18 mouse cellular contexts compared by ENCODE assay signal in the genomic region with DNA sequence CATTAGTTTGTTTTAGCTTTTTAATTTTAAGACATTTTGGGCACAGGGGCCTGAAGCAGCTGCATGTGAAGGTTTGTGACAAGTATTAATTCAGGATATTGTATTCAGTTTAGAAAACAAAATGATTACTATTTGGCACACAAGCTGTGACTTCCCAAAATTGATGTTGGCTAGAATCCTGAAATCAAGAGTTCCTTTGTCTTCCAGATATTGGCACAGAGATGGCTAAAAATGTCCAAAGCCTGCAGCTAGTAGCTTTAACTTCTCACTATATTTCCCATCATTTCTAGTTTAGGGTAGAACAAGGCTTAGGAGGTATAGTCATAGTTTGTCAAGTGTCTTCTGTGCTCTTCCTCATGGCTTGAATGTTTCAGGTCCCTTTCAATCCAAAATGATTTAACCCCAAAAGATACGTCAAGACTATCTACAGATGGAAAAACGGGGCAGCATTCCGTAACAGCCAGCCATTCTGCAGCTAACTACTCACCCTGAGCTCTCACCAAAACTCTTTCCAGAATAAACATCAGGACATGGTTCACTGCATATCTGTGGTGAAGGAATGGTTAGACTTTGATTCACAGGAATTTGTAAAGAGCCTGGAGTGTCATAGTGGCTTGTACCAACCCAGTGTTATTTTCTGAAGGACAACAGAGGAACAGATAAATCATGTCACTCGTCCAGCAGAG.
A peak's percentile ranks its signal among the peaks of the same experiment; 100 is the strongest.
DNase-seq lines count a peak whose midpoint lies in the region; ATAC-seq and TF ChIP-seq lines count a peak whose summit lies in the region.
"Had no signal": no experiment of that assay in that cellular context is flagged by ENCODE, and none has a peak within 500 bp of the region (broad histone marks: within the 10 kb centered on the region; RNA-seq: fewer than 3 reads in every experiment).

No protein-coding gene starts in this region.

- H3K27ac ChIP-seq in heart, adult 2 months = peak overlapping the region; percentile 30
- H3K27ac ChIP-seq in kidney, embryonic 16.5 days (ENCODE audit: low read length) = no peak overlapping the region
- H3K27ac ChIP-seq: embryonic facial prominence, embryonic 10.5 days; forebrain, embryonic 13.5 days; liver, embryonic 15.5 days had no signal

- H3K4me3 ChIP-seq in heart, adult 2 months = no peak overlapping the region
- H3K4me3 ChIP-seq in kidney, embryonic 16.5 days (ENCODE audit: low read length) = no peak overlapping the region
- H3K4me3 ChIP-seq: embryonic facial prominence, embryonic 10.5 days; forebrain, embryonic 13.5 days; liver, embryonic 15.5 days had no signal

- no peaks in the 10 kb centered on the region for H3K9me3 ChIP-seq in kidney, embryonic 16.5 days (ENCODE audit: low read length)
- H3K9me3 ChIP-seq: embryonic facial prominence, embryonic 10.5 days; forebrain, embryonic 13.5 days; liver, embryonic 15.5 days had no signal

- WGBS in heart, adult 2 months = 61% methylated on average over 4 of the region's 4 CpGs
- 62% methylated on average over 4 of the region's 4 CpGs for WGBS in kidney, embryonic 16.5 days

- peaks cover 4% of the 10 kb centered on the region for H3K79me2 ChIP-seq in heart, adult 2 months (replicated peaks; ENCODE audit: control insufficient read depth, insufficient read depth, low read length)

- no peak overlapping the region for H3K4me2 ChIP-seq in kidney, embryonic 16.5 days (replicated peaks; ENCODE audit: low read depth, low read length)
- H3K4me2 ChIP-seq: forebrain, embryonic 13.5 days; liver, embryonic 15.5 days had no signal

- peaks cover 42% of the 10 kb centered on the region for H3K36me3 ChIP-seq in heart, adult 2 months (ENCODE audit: control insufficient read depth, insufficient read depth, low read length)
- H3K36me3 ChIP-seq in kidney, embryonic 16.5 days (ENCODE audit: insufficient read depth, low read length) = no peaks in the 10 kb centered on the region
- H3K36me3 ChIP-seq: embryonic facial prominence, embryonic 10.5 days; liver, embryonic 15.5 days had no signal

- intact Hi-C loops in heart, adult 2 months (cut with DNase I) = no loop called here

- TF ChIP-seq EP300 in heart, adult 2 months (IDR thresholded peaks at IDR 0.05; ENCODE audit: insufficient read depth, low read depth, low read length) = no peak

- no peaks in the 10 kb centered on the region for H3K27me3 ChIP-seq in heart, adult 2 months (ENCODE audit: control insufficient read depth, insufficient read depth, low read length)
- H3K27me3 ChIP-seq in kidney, embryonic 16.5 days (ENCODE audit: insufficient read depth, low read length) = no peaks in the 10 kb centered on the region
- H3K27me3 ChIP-seq: forebrain, embryonic 13.5 days; liver, embryonic 15.5 days had no signal

- peaks cover 18% of the 10 kb centered on the region for H3K4me1 ChIP-seq in heart, adult 2 months (ENCODE audit: control insufficient read depth, insufficient read depth, low read length)
- H3K4me1 ChIP-seq in kidney, embryonic 16.5 days (ENCODE audit: insufficient read depth, low read length) = no peaks in the 10 kb centered on the region
- H3K4me1 ChIP-seq: forebrain, embryonic 13.5 days; liver, embryonic 15.5 days had no signal

- TF ChIP-seq CTCF in heart, adult 2 months (IDR thresholded peaks at IDR 0.05) = no peak

- no peak overlapping the region for H3K9ac ChIP-seq in heart, adult 2 months (ENCODE audit: low read depth, low read length)
- no peak overlapping the region for H3K9ac ChIP-seq in kidney, embryonic 16.5 days (replicated peaks; ENCODE audit: low read length)
- H3K9ac ChIP-seq: forebrain, embryonic 13.5 days; liver, embryonic 15.5 days had no signal

- TF ChIP-seq POLR2A in heart, adult 2 months (IDR thresholded peaks at IDR 0.05; ENCODE audit: insufficient read depth, low read depth, low read length) = no peak

- ATAC-seq in kidney, embryonic 16.5 days (ENCODE audit: low FRiP score, low TSS enrichment) = 0 out of 2 replicates have a peak, but pooled peaks have one; percentile 61
- ATAC-seq: forebrain, embryonic 13.5 days; lung, postnatal 0 days had no signal

- DNase-seq in heart, adult 2 months = no peak
- DNase-seq in heart, postnatal 4 days = no peak
- DNase-seq in kidney, postnatal 10 days = no peak
- DNase-seq in 3134 (ENCODE audit: extremely low read depth, insufficient read length, low spot score) = peak; percentile 55
- peak; percentile 57 for DNase-seq in NIH3T3 (ENCODE audit: low read depth)
- DNase-seq in spleen, adult 12 weeks (ENCODE audit: low spot score) = no peak
- DNase-seq in lung, postnatal 14 days = no peak
- DNase-seq: adrenal gland, postnatal 14 days; cerebellum, adult 11-12 months; cerebellum, postnatal 36 days; gastrocnemius, postnatal 25 days; midbrain, embryonic 14.5 days; thymus, postnatal 36 days had no signal

Comparison
In these comparisons a context has a peak if more than half of its experiments do, and no peak if none do; other contexts are left out.
1. DNase-seq: peak in 3134 (single experiment) and NIH3T3 (single experiment); none in heart, adult 2 months (0 of 2), heart, postnatal 4 days (single experiment), kidney, postnatal 10 days (single experiment), spleen, adult 12 weeks (single experiment) and lung, postnatal 14 days (single experiment).